Mouse (Mus musculus): ENCODE results near the gene Btla. TPM values are rescaled to one million over a fixed set of nuclear protein-coding genes. Genes with fewer than 3 reads are reported as not detected.

The Btla gene
- 0.25 and 0.44 TPM in 2 replicates for polyA plus RNA-seq (2012; rRNA removed)

GRCm38 (mm10) chr16:45223648-45224388 lies at the start of gene Btla:
Gene Btla (plus strand): TSS chr16:45224315.

Other genes with a start within 250 kb of the Btla start
- gene Ccdc80, start 130.9 kb upstream of the Btla start, polyA plus RNA-seq (2012; rRNA removed), result 11.0 and 11.5 TPM in 2 replicates
- 31.0 and 32.1 TPM in 2 replicates for gene Slc35a5, start 65.6 kb upstream of the Btla start, polyA plus RNA-seq (2012; rRNA removed)
- gene Atg3, start 65.5 kb upstream of the Btla start, polyA plus RNA-seq (2012; rRNA removed), result 40.1 and 43.9 TPM in 2 replicates
- 317 and 321 TPM in 2 replicates for gene Cd200, start 184.7 kb downstream of the Btla start, polyA plus RNA-seq (2012; rRNA removed)